In genomic region chr1:183510759-183511158, GRCm38 (mm10) we compare ENCODE assay signal across 15 mouse cellular contexts.
DNase-seq lines count a peak whose midpoint lies in the region; ATAC-seq and TF ChIP-seq lines count a peak whose summit lies in the region.
"Had no signal": no experiment of that assay in that cellular context is flagged by ENCODE, and none has a peak within 500 bp of the region (broad histone marks: within the 10 kb centered on the region; RNA-seq: fewer than 3 reads in every experiment).

No protein-coding gene starts in this region.

- no peaks in the 10 kb centered on the region for H3K27me3 ChIP-seq in liver, embryonic 14.5 days (ENCODE audit: control insufficient read depth, insufficient read depth, low read length)
- H3K27me3 ChIP-seq in MEL (ENCODE audit: control insufficient read depth in 1 of 2, insufficient read depth in 2 of 2, low read length in 2 of 2) = no peaks in the 10 kb centered on the region
- H3K27me3 ChIP-seq in cerebellum, adult 2 months (ENCODE audit: control insufficient read depth, insufficient read depth, low read length) = no peaks in the 10 kb centered on the region; the same call in 1 of the 2 replicates
- H3K27me3 ChIP-seq: hindbrain, embryonic 12.5 days; liver, embryonic 13.5 days had no signal

- no peak for ATAC-seq in liver, embryonic 14.5 days (ENCODE audit: insufficient read depth)
- peak; percentile 96 for ATAC-seq in megakaryocyte, adult 5-6 weeks (ENCODE audit: poor library complexity, severe bottlenecking)

- intact Hi-C loops in gastrocnemius, postnatal 14 days (cut with DNase I; ENCODE audit: low total_unique reads) = no loop called here

- H3K4me1 ChIP-seq in liver, embryonic 14.5 days (replicated peaks; ENCODE audit: control insufficient read depth in 2 of 2, insufficient read depth in 2 of 2, low read length in 1 of 2) = no peaks in the 10 kb centered on the region
- peaks cover 3% of the 10 kb centered on the region in 2 experiments; a peak in 2 of 4 replicates for H3K4me1 ChIP-seq in MEL (ENCODE audit: control insufficient read depth in 1 of 2, insufficient read depth in 2 of 2, low read length in 2 of 2)
- no peaks in the 10 kb centered on the region for H3K4me1 ChIP-seq in cerebellum, adult 2 months (ENCODE audit: control insufficient read depth, insufficient read depth, low read length)
- H3K4me1 ChIP-seq: liver, embryonic 13.5 days had no signal

- H3K9me3 ChIP-seq in liver, embryonic 14.5 days (ENCODE audit: control insufficient read depth, low read length) = no peaks in the 10 kb centered on the region
- no peaks in the 10 kb centered on the region for H3K9me3 ChIP-seq in MEL (replicated peaks; ENCODE audit: insufficient read depth, low read length)
- H3K9me3 ChIP-seq: hindbrain, embryonic 12.5 days; liver, embryonic 13.5 days had no signal

- H3K79me2 ChIP-seq in MEL (ENCODE audit: control insufficient read depth, insufficient read depth, low read length, poor library complexity) = no peaks in the 10 kb centered on the region

- WGBS in liver, embryonic 14.5 days (ENCODE audit: insufficient replicate concordance) = 25% methylated on average over 10 of the region's 10 CpGs
- WGBS in cerebellum, adult 2 months = 90% methylated on average over 10 of the region's 10 CpGs

- TF ChIP-seq CTCF in liver, embryonic 14.5 days (IDR thresholded peaks at IDR 0.05; ENCODE audit: low read depth) = no peak
- no peak for TF ChIP-seq CTCF in MEL (IDR thresholded peaks at IDR 0.05 in 2 of 3, conservative IDR thresholded peaks at IDR 0.05 in 1 of 3; ENCODE audit: control insufficient read depth in 1 of 3, insufficient read depth in 1 of 3, low read depth in 2 of 3, low read length in 3 of 3, poor library complexity in 1 of 3, severe bottlenecking in 1 of 3)
- no peak for TF ChIP-seq CTCF in cerebellum, adult 2 months (IDR thresholded peaks at IDR 0.05; ENCODE audit: borderline replicate concordance, insufficient read depth, low read depth, low read length)

- H3K36me3 ChIP-seq in liver, embryonic 14.5 days (replicated peaks; ENCODE audit: control insufficient read depth, insufficient read depth, low read depth) = no peaks in the 10 kb centered on the region
- H3K36me3 ChIP-seq in MEL (ENCODE audit: control insufficient read depth in 1 of 2, insufficient read depth in 2 of 2, low read length in 2 of 2) = peaks cover 0 to 6% of the 10 kb centered on the region in 2 experiments; a peak in 2 of 4 replicates
- H3K36me3 ChIP-seq: hindbrain, embryonic 12.5 days; liver, embryonic 13.5 days had no signal

- no peak overlapping the region for H3K4me2 ChIP-seq in liver, embryonic 14.5 days (ENCODE audit: low read depth)
- H3K4me2 ChIP-seq: hindbrain, embryonic 12.5 days; liver, embryonic 13.5 days had no signal

- no peak overlapping the region for H3K27ac ChIP-seq in liver, embryonic 14.5 days
- peak overlapping the region; percentile 34; the same call in 1 of the 2 replicates for H3K27ac ChIP-seq in MEL (ENCODE audit: control insufficient read depth, low read depth, low read length)
- no peak overlapping the region for H3K27ac ChIP-seq in cerebellum, adult 2 months (ENCODE audit: insufficient read depth, low read length)
- H3K27ac ChIP-seq: hindbrain, embryonic 12.5 days; liver, embryonic 13.5 days had no signal

- no peak for TF ChIP-seq EP300 in liver, embryonic 14.5 days (IDR thresholded peaks at IDR 0.05; ENCODE audit: low read depth)
- peak in 1 of 2 experiments; percentile 51; a peak in 1 of 4 replicates for TF ChIP-seq EP300 in MEL (IDR thresholded peaks at IDR 0.05; ENCODE audit: low read depth in 1 of 2, low read length in 2 of 2)

- DNase-seq in gastrocnemius, adult 18-20 months (ENCODE audit: low spot score) = peak; percentile 17
- DNase-seq in gastrocnemius, postnatal 14 days = no peak
- DNase-seq in liver, embryonic 14.5 days (ENCODE audit: low read depth in 3 of 3, low spot score in 3 of 3) = peak; percentile 4 to 11 (median 9)
- DNase-seq in liver = no peak
- DNase-seq in MEL (ENCODE audit: low read depth, low spot score) = peak; percentile 67
- DNase-seq in cerebellum, postnatal 25 days = no peak
- no peak for DNase-seq in cerebellum, adult 2 months
- DNase-seq: cerebellum, postnatal 10 days; gastrocnemius, postnatal 10 days; liver, embryonic 13.5 days; midbrain, embryonic 14.5 days; right cerebral cortex, postnatal 4 days had no signal

- no peak for TF ChIP-seq RAD21 in MEL (IDR thresholded peaks at IDR 0.05; ENCODE audit: low read depth, low read length)

- no peak overlapping the region for H3K4me3 ChIP-seq in liver, embryonic 14.5 days (ENCODE audit: insufficient read depth in 1 of 2, low read depth in 2 of 2, low read length in 2 of 2)
- H3K4me3 ChIP-seq in MEL (ENCODE audit: control insufficient read depth in 1 of 2, insufficient read depth in 1 of 2, low read depth in 2 of 2, low read length in 2 of 2) = peak overlapping the region; percentile 9 to 38; a peak in 3 of 4 replicates
- H3K4me3 ChIP-seq in cerebellum, adult 2 months (replicated peaks; ENCODE audit: insufficient read depth, low read depth, low read length) = no peak overlapping the region
- H3K4me3 ChIP-seq: erythroblast, embryonic 14.5 days; hindbrain, embryonic 12.5 days; liver, embryonic 13.5 days had no signal

- no peak for TF ChIP-seq POLR2A in MEL (IDR thresholded peaks at IDR 0.05; ENCODE audit: control insufficient read depth in 1 of 2, insufficient read depth in 1 of 2, low read depth in 1 of 2, low read length in 2 of 2, poor library complexity in 1 of 2)
- no peak for TF ChIP-seq POLR2A in cerebellum, adult 2 months (IDR thresholded peaks at IDR 0.05; ENCODE audit: borderline replicate concordance, insufficient read depth, low read length)

- no peak overlapping the region for H3K9ac ChIP-seq in liver, embryonic 14.5 days (replicated peaks)
- no peak overlapping the region; the same call in 1 of the 2 replicates for H3K9ac ChIP-seq in MEL (ENCODE audit: control insufficient read depth, low read depth, low read length, poor library complexity, severe bottlenecking)
- H3K9ac ChIP-seq: hindbrain, embryonic 12.5 days; liver, embryonic 13.5 days had no signal

TF ChIP-seq in MEL, 35 proteins besides CTCF, POLR2A, EP300 and RAD21:
- TF ChIP-seq ETS1 (IDR thresholded peaks at IDR 0.05; ENCODE audit: low read depth, low read length) = peak; percentile 73
- no peak for TF ChIP-seq USF2 (IDR thresholded peaks at IDR 0.05; ENCODE audit: borderline replicate concordance in 1 of 2, insufficient read depth in 1 of 2, low read depth in 1 of 2, low read length in 2 of 2)
- peak; percentile 44; the same call in 1 of the 2 replicates for TF ChIP-seq TCF12 (IDR thresholded peaks at IDR 0.05; ENCODE audit: low read depth, low read length)

Comparison
In these comparisons a context has a peak if more than half of its experiments do, and no peak if none do; other contexts are left out.
1. DNase-seq: peak in gastrocnemius, adult 18-20 months (single experiment), liver, embryonic 14.5 days (3 of 3) and MEL (single experiment); none in gastrocnemius, postnatal 14 days (single experiment), liver (single experiment), cerebellum, postnatal 25 days (0 of 2) and cerebellum, adult 2 months (0 of 2).
2. H3K4me3 ChIP-seq: peak in MEL (2 of 2); none in liver, embryonic 14.5 days (0 of 2) and cerebellum, adult 2 months (single experiment).